Mouse (Mus musculus): ENCODE results near the gene Gm45808. TPM values are rescaled to one million over a fixed set of nuclear protein-coding genes. Genes with fewer than 3 reads are reported as not detected.

The Gm45808 gene
- total and polyA plus RNA-seq, 2 experiments from 2014 or later: 1.6 TPM; not detected in 1

DNA sequence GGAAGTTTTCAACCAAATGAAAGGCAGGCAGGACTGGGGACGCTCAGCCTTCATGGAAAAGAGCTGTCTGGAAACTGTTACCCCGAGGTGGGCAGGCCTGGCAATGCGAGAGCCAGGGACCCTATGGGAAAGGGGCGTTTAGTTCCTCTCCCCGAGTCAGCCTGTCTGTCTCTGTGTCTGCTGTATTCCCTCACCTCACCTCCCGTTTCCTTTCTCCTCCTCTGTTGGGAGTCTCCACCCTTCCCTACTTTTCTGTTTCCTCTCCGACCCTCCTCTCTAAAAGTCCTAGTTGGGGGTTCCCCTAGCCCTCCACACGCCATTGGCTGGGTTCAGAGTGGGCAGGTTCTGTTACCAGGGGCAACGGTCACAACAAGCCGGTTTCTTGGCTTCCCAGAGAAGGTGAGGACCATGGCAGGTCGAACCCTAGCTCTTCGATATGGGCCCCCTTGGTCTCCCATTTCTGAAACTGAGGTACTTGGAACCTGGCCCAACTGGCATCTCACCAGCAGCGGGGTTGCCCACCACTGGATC is 68.6 kb downstream of the Gm45808 start:
- Histone ChIP-seq H3K4me2 (ENCODE audit: low read depth, low read length, poor library complexity, severe bottlenecking) (no peak overlapping the region), H3K27ac (ENCODE audit: low read depth, low read length) (no peak overlapping the region), H3K9me3 (ENCODE audit: low read length) (no peaks in the 10 kb centered on the region), H3K36me3 (ENCODE audit: insufficient read depth, low read length) (peaks cover 22% of the 10 kb centered on the region), H3K4me1 (ENCODE audit: insufficient read depth, low read length) (peaks cover 3% of the 10 kb centered on the region; the same call in 1 of the 2 replicates), H3K9ac (replicated peaks; ENCODE audit: low read length, poor library complexity, severe bottlenecking) (no peak overlapping the region), H3K4me3 (ENCODE audit: low read depth, low read length) (no peak overlapping the region), H3K27me3 (ENCODE audit: insufficient read depth, low read length) (peaks cover 70% of the 10 kb centered on the region)
- no peak for TF ChIP-seq CTCF (IDR thresholded peaks at IDR 0.05)
- ATAC-seq (ENCODE audit: low FRiP score): no peak
- no peak for DNase-seq (ENCODE audit: low spot score)
- 10% methylated on average over 13 of the region's 13 CpGs for WGBS

Small RNA genes within 50 kb of the gene (microRNA-seq; reads per million reads assigned to microRNA genes)
- not detected for gene Gm22133 (ENCODE audit: borderline number of aligned reads)

Other genes starting within 250 kb of the Gm45808 start
Only the 30 nearest of the 36 such genes appear.
- gene Slc6a21, start 209.3 kb downstream of the Gm45808 start, total RNA-seq (2014; rRNA removed): not detected in 2 replicates
- gene Slc6a21, start 209.3 kb downstream of the Gm45808 start, polyA plus RNA-seq (2015; fragmentation: Nextera tagmentation; extraction: Ambion mirVana): not detected in 2 replicates
- gene Trpm4, start 153.0 kb downstream of the Gm45808 start, total RNA-seq (2014; rRNA removed): 22.6 and 35.4 TPM in 2 replicates
- 10.4 and 10.7 TPM in 2 replicates for gene Trpm4, start 153.0 kb downstream of the Gm45808 start, polyA plus RNA-seq (2015; fragmentation: Nextera tagmentation; extraction: Ambion mirVana)
- 0.33 TPM in 1 of 2 replicates, not detected in the other for gene Hrc, start 151.5 kb downstream of the Gm45808 start, total RNA-seq (2014; rRNA removed)
- gene Hrc, start 151.5 kb downstream of the Gm45808 start, polyA plus RNA-seq (2015; fragmentation: Nextera tagmentation; extraction: Ambion mirVana): 0.26 and 0.49 TPM in 2 replicates
- gene Ppfia3, start 119.8 kb downstream of the Gm45808 start, total RNA-seq (2014; rRNA removed): 87.4 and 104 TPM in 2 replicates
- gene Ppfia3, start 119.8 kb downstream of the Gm45808 start, polyA plus RNA-seq (2015; fragmentation: Nextera tagmentation; extraction: Ambion mirVana): 28.9 and 31.6 TPM in 2 replicates
- 68.6 and 96.6 TPM in 2 replicates for gene Lin7b, start 116.2 kb downstream of the Gm45808 start, total RNA-seq (2014; rRNA removed)
- gene Lin7b, start 116.2 kb downstream of the Gm45808 start, polyA plus RNA-seq (2015; fragmentation: Nextera tagmentation; extraction: Ambion mirVana): 59.9 and 70.3 TPM in 2 replicates
- gene Snrnp70, start 91.1 kb downstream of the Gm45808 start, total RNA-seq (2014; rRNA removed): 249 and 258 TPM in 2 replicates
- 108 and 131 TPM in 2 replicates for gene Snrnp70, start 91.1 kb downstream of the Gm45808 start, polyA plus RNA-seq (2015; fragmentation: Nextera tagmentation; extraction: Ambion mirVana)
- not detected in 2 replicates for gene Kcna7, start 81.2 kb downstream of the Gm45808 start, total RNA-seq (2014; rRNA removed)
- 0.06 TPM in 1 of 2 replicates, not detected in the other for gene Kcna7, start 81.2 kb downstream of the Gm45808 start, polyA plus RNA-seq (2015; fragmentation: Nextera tagmentation; extraction: Ambion mirVana)
- 0.24 TPM in 1 of 2 replicates, not detected in the other for gene Ntf5, start 73.1 kb downstream of the Gm45808 start, total RNA-seq (2014; rRNA removed)
- gene Ntf5, start 73.1 kb downstream of the Gm45808 start, polyA plus RNA-seq (2015; fragmentation: Nextera tagmentation; extraction: Ambion mirVana): not detected in 2 replicates
- 1.8 TPM in 1 of 2 replicates, not detected in the other for gene Lhb, start 66.0 kb downstream of the Gm45808 start, total RNA-seq (2014; rRNA removed)
- gene Lhb, start 66.0 kb downstream of the Gm45808 start, polyA plus RNA-seq (2015; fragmentation: Nextera tagmentation; extraction: Ambion mirVana): 0.32 and 0.70 TPM in 2 replicates
- gene Gys1, start 52.0 kb downstream of the Gm45808 start, total RNA-seq (2014; rRNA removed): 11.5 and 19.7 TPM in 2 replicates
- gene Gys1, start 52.0 kb downstream of the Gm45808 start, polyA plus RNA-seq (2015; fragmentation: Nextera tagmentation; extraction: Ambion mirVana): 12.0 and 12.2 TPM in 2 replicates
- gene Ruvbl2, start 48.7 kb downstream of the Gm45808 start, total RNA-seq (2014; rRNA removed): 129 and 146 TPM in 2 replicates
- 80.5 and 90.8 TPM in 2 replicates for gene Ruvbl2, start 48.7 kb downstream of the Gm45808 start, polyA plus RNA-seq (2015; fragmentation: Nextera tagmentation; extraction: Ambion mirVana)
- gene Ftl1, start 26.9 kb downstream of the Gm45808 start, total RNA-seq (2014; rRNA removed): 2,165 and 2,428 TPM in 2 replicates
- 4,797 and 5,109 TPM in 2 replicates for gene Ftl1, start 26.9 kb downstream of the Gm45808 start, polyA plus RNA-seq (2015; fragmentation: Nextera tagmentation; extraction: Ambion mirVana)
- gene Bax, start 19.9 kb downstream of the Gm45808 start, total RNA-seq (2014; rRNA removed): 119 and 144 TPM in 2 replicates
- gene Bax, start 19.9 kb downstream of the Gm45808 start, polyA plus RNA-seq (2015; fragmentation: Nextera tagmentation; extraction: Ambion mirVana): 254 and 258 TPM in 2 replicates
- gene Tulp2, start 4.9 kb downstream of the Gm45808 start, total RNA-seq (2014; rRNA removed): not detected in 2 replicates
- gene Tulp2, start 4.9 kb downstream of the Gm45808 start, polyA plus RNA-seq (2015; fragmentation: Nextera tagmentation; extraction: Ambion mirVana): 0.37 and 0.67 TPM in 2 replicates
- gene Dhdh, start 2.0 kb upstream of the Gm45808 start, total RNA-seq (2014; rRNA removed): 4.3 TPM in 2 replicates
- 5.5 and 6.1 TPM in 2 replicates for gene Dhdh, start 2.0 kb upstream of the Gm45808 start, polyA plus RNA-seq (2015; fragmentation: Nextera tagmentation; extraction: Ambion mirVana)
- gene Nucb1, start 23.6 kb upstream of the Gm45808 start, total RNA-seq (2014; rRNA removed): 92.2 and 137 TPM in 2 replicates
- gene Nucb1, start 23.6 kb upstream of the Gm45808 start, polyA plus RNA-seq (2015; fragmentation: Nextera tagmentation; extraction: Ambion mirVana): 137 and 144 TPM in 2 replicates
- 17.2 and 17.4 TPM in 2 replicates for gene Ppp1r15a, start 39.5 kb upstream of the Gm45808 start, total RNA-seq (2014; rRNA removed)
- gene Ppp1r15a, start 39.5 kb upstream of the Gm45808 start, polyA plus RNA-seq (2015; fragmentation: Nextera tagmentation; extraction: Ambion mirVana): 18.7 and 18.8 TPM in 2 replicates
- gene Plekha4, start 39.5 kb upstream of the Gm45808 start, total RNA-seq (2014; rRNA removed): 2.0 and 2.1 TPM in 2 replicates
- gene Plekha4, start 39.5 kb upstream of the Gm45808 start, polyA plus RNA-seq (2015; fragmentation: Nextera tagmentation; extraction: Ambion mirVana): 1.2 and 1.6 TPM in 2 replicates
- gene Hsd17b14, start 68.1 kb upstream of the Gm45808 start, total RNA-seq (2014; rRNA removed): not detected in 2 replicates
- 0.15 and 0.20 TPM in 2 replicates for gene Hsd17b14, start 68.1 kb upstream of the Gm45808 start, polyA plus RNA-seq (2015; fragmentation: Nextera tagmentation; extraction: Ambion mirVana)
- gene Bcat2, start 83.3 kb upstream of the Gm45808 start, total RNA-seq (2014; rRNA removed): 12.4 and 14.9 TPM in 2 replicates
- 18.3 and 19.3 TPM in 2 replicates for gene Bcat2, start 83.3 kb upstream of the Gm45808 start, polyA plus RNA-seq (2015; fragmentation: Nextera tagmentation; extraction: Ambion mirVana)
- gene Fgf21, start 128.7 kb upstream of the Gm45808 start, total RNA-seq (2014; rRNA removed): not detected in 2 replicates
- not detected in 2 replicates for gene Fgf21, start 128.7 kb upstream of the Gm45808 start, polyA plus RNA-seq (2015; fragmentation: Nextera tagmentation; extraction: Ambion mirVana)
- gene Fut1, start 130.5 kb upstream of the Gm45808 start, total RNA-seq (2014; rRNA removed): not detected in 2 replicates
- not detected in 2 replicates for gene Fut1, start 130.5 kb upstream of the Gm45808 start, polyA plus RNA-seq (2015; fragmentation: Nextera tagmentation; extraction: Ambion mirVana)
- 0.11 TPM in 1 of 2 replicates, not detected in the other for gene Izumo1, start 135.0 kb upstream of the Gm45808 start, total RNA-seq (2014; rRNA removed)
- 0.11 TPM in 1 of 2 replicates, not detected in the other for gene Izumo1, start 135.0 kb upstream of the Gm45808 start, polyA plus RNA-seq (2015; fragmentation: Nextera tagmentation; extraction: Ambion mirVana)
- 36.0 and 38.5 TPM in 2 replicates for gene Rasip1, start 140.7 kb upstream of the Gm45808 start, total RNA-seq (2014; rRNA removed)
- 24.0 and 25.1 TPM in 2 replicates for gene Rasip1, start 140.7 kb upstream of the Gm45808 start, polyA plus RNA-seq (2015; fragmentation: Nextera tagmentation; extraction: Ambion mirVana)
- 2.7 and 3.3 TPM in 2 replicates for gene Mamstr, start 153.2 kb upstream of the Gm45808 start, total RNA-seq (2014; rRNA removed)
- 2.8 and 3.0 TPM in 2 replicates for gene Mamstr, start 153.2 kb upstream of the Gm45808 start, polyA plus RNA-seq (2015; fragmentation: Nextera tagmentation; extraction: Ambion mirVana)
- 0.99 TPM in 1 of 2 replicates, not detected in the other for gene Fut2, start 179.6 kb upstream of the Gm45808 start, total RNA-seq (2014; rRNA removed)
- 0.27 and 0.29 TPM in 2 replicates for gene Fut2, start 179.6 kb upstream of the Gm45808 start, polyA plus RNA-seq (2015; fragmentation: Nextera tagmentation; extraction: Ambion mirVana)
- 1.3 and 1.4 TPM in 2 replicates for gene Ntn5, start 197.2 kb upstream of the Gm45808 start, total RNA-seq (2014; rRNA removed)
- gene Ntn5, start 197.2 kb upstream of the Gm45808 start, polyA plus RNA-seq (2015; fragmentation: Nextera tagmentation; extraction: Ambion mirVana): 0.37 and 0.73 TPM in 2 replicates
- gene Sec1, start 207.6 kb upstream of the Gm45808 start, total RNA-seq (2014; rRNA removed): 0.28 and 1.0 TPM in 2 replicates
- 0.37 and 0.79 TPM in 2 replicates for gene Sec1, start 207.6 kb upstream of the Gm45808 start, polyA plus RNA-seq (2015; fragmentation: Nextera tagmentation; extraction: Ambion mirVana)
- 118 and 130 TPM in 2 replicates for gene Car11, start 213.0 kb upstream of the Gm45808 start, total RNA-seq (2014; rRNA removed)
- gene Car11, start 213.0 kb upstream of the Gm45808 start, polyA plus RNA-seq (2015; fragmentation: Nextera tagmentation; extraction: Ambion mirVana): 107 and 114 TPM in 2 replicates
- 8.4 and 9.6 TPM in 2 replicates for gene Dbp, start 218.3 kb upstream of the Gm45808 start, total RNA-seq (2014; rRNA removed)
- gene Dbp, start 218.3 kb upstream of the Gm45808 start, polyA plus RNA-seq (2015; fragmentation: Nextera tagmentation; extraction: Ambion mirVana): 4.6 and 4.8 TPM in 2 replicates

Measured in midbrain, postnatal 0 days (tissue).